Mouse (Mus musculus): ENCODE results near the gene Uso1.

DNA sequence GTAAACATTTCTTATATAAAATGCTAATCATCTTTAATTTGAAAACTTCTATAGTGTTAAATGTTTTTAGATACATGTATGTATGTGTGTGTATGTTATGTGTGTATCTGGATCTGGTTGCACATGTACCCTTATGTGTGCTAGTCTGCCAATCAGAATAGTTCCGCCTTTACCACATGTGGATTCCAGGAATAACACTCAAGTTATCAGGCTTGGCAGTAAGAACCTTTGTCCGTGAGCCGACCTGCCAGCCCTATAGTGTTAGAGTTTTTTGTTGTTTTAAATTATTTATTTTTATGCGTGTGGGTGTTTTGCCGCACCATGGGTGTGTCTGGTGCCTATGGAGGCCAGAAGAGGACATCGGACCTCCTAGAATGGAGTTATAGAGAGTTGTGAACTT is 5.9 kb downstream of the Uso1 start:
- no peak for TF ChIP-seq CTCF (IDR thresholded peaks at IDR 0.05; ENCODE audit: extremely low read depth, insufficient read depth, insufficient read length, insufficient replicate concordance)
- no peak for TF ChIP-seq POLR2A (IDR thresholded peaks at IDR 0.05; ENCODE audit: low read depth, low read length)
